Mouse (Mus musculus) liver, postnatal 0 days (tissue): ENCODE measurements around the gene Lpcat3.

Source experiments
- CTCF ChIP-seq: sonication (generic); IDR thresholded peaks from 2 replicates; pipeline ENCODE4 v1.5.1; 2016; ENCODE audit warnings: antibody characterized with exemption, low read depth
- EP300 ChIP-seq: IDR thresholded peaks from 2 replicates; pipeline ENCODE4 v1.6.1; 2016; ENCODE audit warnings: antibody characterized with exemption, low read depth, mild to moderate bottlenecking

DNA sequence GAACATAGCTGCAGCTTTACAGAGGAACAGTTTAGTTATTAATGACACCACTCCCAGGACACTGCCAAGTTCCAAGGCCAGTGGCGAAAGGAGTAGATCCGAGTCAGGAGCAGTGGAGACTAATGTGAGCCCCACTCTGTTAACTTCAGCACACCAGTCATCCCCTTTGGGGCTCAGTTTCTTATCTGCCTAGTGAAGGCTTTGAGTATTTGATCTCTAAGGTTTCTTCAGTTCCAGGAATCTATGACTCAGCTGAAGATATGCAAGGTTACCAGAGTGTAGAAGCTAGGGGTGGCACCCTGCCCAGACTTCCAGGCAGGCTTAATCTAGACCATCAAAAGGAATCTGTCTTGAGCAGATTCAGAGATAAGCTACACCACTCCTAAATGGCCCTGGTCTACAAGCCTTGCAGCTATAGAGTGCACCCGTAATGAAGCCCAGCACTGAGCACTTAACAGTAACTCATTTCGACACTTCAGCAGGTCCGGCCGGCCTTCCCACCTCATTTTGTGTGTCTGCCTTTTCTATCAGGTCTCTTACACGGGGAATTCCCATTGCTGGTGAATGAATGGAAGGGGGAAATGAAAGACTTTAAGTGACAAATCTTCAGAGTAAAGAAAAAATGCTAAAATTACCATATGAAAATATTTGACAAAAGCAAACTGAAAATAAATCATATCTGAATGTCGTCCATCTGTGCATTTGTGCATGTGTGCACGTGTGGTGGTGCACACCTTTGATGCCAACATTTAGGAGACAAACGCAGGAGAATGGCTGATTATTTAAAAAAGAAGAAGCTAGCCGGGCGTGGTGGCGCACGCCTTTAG lies 21.0 kb downstream of the Lpcat3 start:
- TF ChIP-seq CTCF (no peak), EP300 (peak; percentile 80)
